Mouse (Mus musculus) myocyte (in vitro differentiated cells): Measurements from ENCODE around the gene Pcx. TPM values are rescaled to one million over a fixed set of nuclear protein-coding genes. Genes with fewer than 3 reads are reported as not detected.

Experiments
- H3K27me3 ChIP-seq: one replicate; pipeline ENCODE4 v1.6.1; 2011; ENCODE audit not compliant: control insufficient read depth, insufficient read depth, insufficient read length
- H3K36me3 ChIP-seq: one replicate; pipeline ENCODE4 v1.6.1; 2011; ENCODE audit not compliant: control insufficient read depth, insufficient read depth
- H3K4me2 ChIP-seq: one replicate; pipeline ENCODE4 v1.6.1; 2011; ENCODE audit warnings: low read depth, control low read depth
- H3K4me3 ChIP-seq: one replicate; pipeline ENCODE4 v1.5.1; 2011; ENCODE audit warnings: mild to moderate bottlenecking, control low read depth, moderate library complexity
- H3K79me2 ChIP-seq: one replicate; pipeline ENCODE4 v1.6.1; 2011; ENCODE audit not compliant: control insufficient read depth, insufficient read depth
- H3ac ChIP-seq: one replicate; pipeline ENCODE4 v1.6.1; 2011; ENCODE audit not compliant: control insufficient read depth, insufficient read length
- CEBPB ChIP-seq: IDR thresholded peaks from 2 replicates; pipeline ENCODE4 v1.6.1; 2011; ENCODE audit warnings: mild to moderate bottlenecking, moderate library complexity; ENCODE audit not compliant: poor library complexity, insufficient read depth, severe bottlenecking
- E2F4 ChIP-seq: IDR thresholded peaks from one replicate; pipeline ENCODE4 v1.6.1; 2011; ENCODE audit warnings: mild to moderate bottlenecking, control low read depth, moderate library complexity; ENCODE audit not compliant: insufficient read depth
- MAX ChIP-seq: IDR thresholded peaks from one replicate; pipeline ENCODE4 v1.6.1; 2011; ENCODE audit warnings: low read depth, mild to moderate bottlenecking, control low read depth
- MYOD1 ChIP-seq, 3 experiments: IDR thresholded peaks; one replicate each; pipeline ENCODE4 v1.6.1; 2011; ENCODE audit warnings: control low read depth in 2 of 3, low read depth in 2 of 3, mild to moderate bottlenecking in 2 of 3, moderate library complexity in 1 of 3; ENCODE audit not compliant: insufficient read length in 2 of 3, control insufficient read depth in 1 of 3
- MYOG ChIP-seq, 3 experiments: IDR thresholded peaks; one replicate each; pipeline ENCODE4 v1.6.1; 2011; ENCODE audit warnings: control low read depth in 2 of 3, low read depth in 2 of 3, mild to moderate bottlenecking in 2 of 3; ENCODE audit not compliant: insufficient read length in 2 of 3, control insufficient read depth in 1 of 3, insufficient read depth in 1 of 3
- POLR2A ChIP-seq: IDR thresholded peaks from one replicate; pipeline ENCODE4 v1.6.1; 2011; ENCODE audit warnings: low read depth, mild to moderate bottlenecking, control low read depth, moderate library complexity; ENCODE audit not compliant: insufficient read length
- POLR2AphosphoS2 ChIP-seq: IDR thresholded peaks from one replicate; pipeline ENCODE4 v1.6.1; 2011; ENCODE audit warnings: low read depth, control low read depth; ENCODE audit not compliant: insufficient read length
- REST ChIP-seq: IDR thresholded peaks from one replicate; pipeline ENCODE4 v1.6.1; 2011; ENCODE audit warnings: mild to moderate bottlenecking, control low read depth, moderate library complexity; ENCODE audit not compliant: insufficient read depth, insufficient read length
- SRF ChIP-seq: IDR thresholded peaks from one replicate; pipeline ENCODE4 v1.6.1; 2011; ENCODE audit warnings: low read depth; ENCODE audit not compliant: control insufficient read depth, insufficient read length
- TCF12 ChIP-seq: IDR thresholded peaks from one replicate; pipeline ENCODE4 v1.6.1; 2011; ENCODE audit warnings: mild to moderate bottlenecking, control low read depth; ENCODE audit not compliant: poor library complexity, insufficient read depth, severe bottlenecking
- TCF3 ChIP-seq: IDR thresholded peaks from one replicate; pipeline ENCODE4 v1.6.1; 2011; ENCODE audit warnings: low read depth, control low read depth; ENCODE audit not compliant: insufficient read length
- USF1 ChIP-seq: IDR thresholded peaks from one replicate; pipeline ENCODE4 v1.6.1; 2011; ENCODE audit warnings: low read depth, mild to moderate bottlenecking, control low read depth, moderate library complexity
- polyA plus RNA-seq: library from polyadenylated mRNA; unstranded; fragments of >200 nt; fragmentation: generic; extraction: Trizol; gene quantifications from one replicate; pipeline ENCODE4 v1.2.1, GENCODE M21; 2012; ENCODE audit warnings: missing spikeins

Pcx gene
- polyA plus RNA-seq = 16.3 TPM

DNA sequence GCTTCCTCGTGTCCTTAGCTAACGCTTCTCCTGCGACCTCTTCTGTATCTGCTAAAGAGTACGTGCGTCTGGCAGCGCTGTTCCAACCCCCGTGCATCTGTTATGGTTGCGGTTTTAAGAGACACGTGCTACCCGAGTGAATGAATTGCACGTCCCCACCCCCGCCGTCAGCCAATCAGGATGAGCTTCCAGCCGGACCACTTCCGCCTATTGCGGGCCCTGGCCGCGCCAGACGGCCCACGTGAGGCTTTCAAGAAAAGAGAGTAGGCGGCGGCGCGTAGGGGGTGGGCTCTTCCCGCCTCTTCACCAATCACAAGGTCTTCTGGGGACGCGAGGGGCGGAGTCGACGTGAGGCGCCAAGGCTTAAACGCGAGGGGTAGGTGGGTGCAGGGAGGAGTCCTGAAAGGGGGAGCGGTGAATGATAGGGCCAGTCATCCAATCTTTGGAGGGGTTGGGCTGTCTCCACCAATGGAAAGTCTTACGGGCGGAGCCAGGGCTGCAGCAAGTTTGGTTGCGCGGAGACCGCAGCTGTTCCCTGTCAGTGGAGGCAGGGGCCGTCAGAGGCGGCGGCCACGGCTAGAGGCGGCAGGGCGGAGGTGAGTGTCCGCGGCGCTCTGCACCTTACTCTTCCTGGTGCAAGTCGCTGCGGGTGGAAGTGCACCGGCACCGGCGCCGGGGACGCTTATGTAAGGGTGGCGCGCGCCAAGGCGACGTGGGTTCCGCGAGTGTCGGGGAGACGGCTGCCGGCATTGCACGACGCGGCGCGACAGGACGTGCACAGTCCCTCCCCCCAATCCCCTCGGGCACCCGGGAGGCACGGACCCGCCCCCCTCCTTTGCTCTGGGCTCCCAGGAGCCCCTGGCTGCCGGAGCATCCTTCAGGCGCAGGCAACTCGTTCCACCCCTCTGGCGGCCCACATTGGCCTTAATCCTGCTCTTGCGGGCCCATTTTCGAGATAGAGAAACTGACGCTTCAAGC is at the start of gene Pcx:
TSS of gene Pcx (plus strand) at position 487 of the 978 bp plus-strand sequence.
- peak; percentile 66 for TF ChIP-seq POLR2AphosphoS2
- peak; percentile 93 for TF ChIP-seq USF1
- no peak for TF ChIP-seq SRF
- peak; percentile 69 for TF ChIP-seq TCF3
- TF ChIP-seq E2F4 = peak; percentile 91
- TF ChIP-seq MYOD1 (IDR thresholded peaks at IDR 0.05; ENCODE audit: control insufficient read depth in 1 of 3, insufficient read length in 2 of 3, low read depth in 2 of 3) = peak; percentile 19 to 96 (median 96)
- TF ChIP-seq MYOG (IDR thresholded peaks at IDR 0.05; ENCODE audit: control insufficient read depth in 1 of 3, insufficient read depth in 1 of 3, insufficient read length in 2 of 3, low read depth in 2 of 3) = peak; percentile 20 to 97 (median 97)
- TF ChIP-seq REST = no peak
- TF ChIP-seq TCF12 = peak; percentile 40
- peak; percentile 83 for TF ChIP-seq POLR2A
- peak; percentile 64 for TF ChIP-seq MAX
- TF ChIP-seq CEBPB = no peak
- no peaks in the 10 kb centered on the region for H3K36me3 ChIP-seq
- H3K4me2 ChIP-seq = peak within 1 kb of the TSS; percentile 85
- H3K4me3 ChIP-seq = peak within 1 kb of the TSS; percentile 20
- no peaks in the 10 kb centered on the region for H3K79me2 ChIP-seq
- no peaks in the 10 kb centered on the region for H3K27me3 ChIP-seq
- no peak within 1 kb of the TSS for H3ac ChIP-seq

- no peaks in the 10 kb centered on the region for H3K36me3 ChIP-seq
- no peak for TF ChIP-seq MAX
- 0 out of 2 replicates have a peak, but pooled peaks have one; percentile 26 for TF ChIP-seq CEBPB
- no peak overlapping the region for H3ac ChIP-seq
- no peaks in the 10 kb centered on the region for H3K27me3 ChIP-seq
- no peak overlapping the region for H3K4me2 ChIP-seq
- H3K4me3 ChIP-seq = no peak overlapping the region
- H3K79me2 ChIP-seq = no peaks in the 10 kb centered on the region
Measured at GRCm38 (mm10) chr19:4461981-4462380, 48.3 kb upstream of the Pcx start.

GRCm38 (mm10) chr19:4464666-4465065 is 45.6 kb upstream of the Pcx start:
- TF ChIP-seq USF1 (no peak), TCF12 (no peak), E2F4 (no peak), POLR2A (no peak), MYOD1 (IDR thresholded peaks at IDR 0.05; ENCODE audit: control insufficient read depth in 1 of 3, insufficient read length in 2 of 3, low read depth in 2 of 3) (no peak), MAX (no peak), REST (no peak), CEBPB (no peak), POLR2AphosphoS2 (no peak)
- no peaks in the 10 kb centered on the region for H3K36me3 ChIP-seq
- no peak overlapping the region for H3ac ChIP-seq
- no peak overlapping the region for H3K4me2 ChIP-seq
- H3K27me3 ChIP-seq = no peaks in the 10 kb centered on the region
- H3K79me2 ChIP-seq = no peaks in the 10 kb centered on the region
- no peak overlapping the region for H3K4me3 ChIP-seq

DNA sequence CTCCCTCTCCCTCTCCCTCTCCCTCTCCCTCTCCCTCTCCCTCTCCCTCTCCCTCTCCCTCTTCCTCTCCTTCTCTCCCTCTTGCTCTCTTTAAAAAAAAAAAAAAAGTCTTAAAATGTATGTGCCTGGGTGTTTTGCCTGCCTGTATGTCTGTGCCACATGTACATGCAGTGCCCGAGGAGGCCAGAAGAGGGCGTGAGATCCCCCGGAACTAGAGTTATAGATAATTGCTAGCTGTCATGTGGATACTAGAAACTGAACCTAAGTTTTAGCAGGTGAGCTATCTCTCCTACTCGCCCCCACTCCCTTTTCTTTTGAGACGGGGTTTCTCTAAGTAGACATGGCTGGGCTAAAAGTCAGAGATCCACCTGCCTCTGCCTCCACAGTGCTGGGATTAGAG is 41.9 kb upstream of the Pcx start:
- H3K36me3 ChIP-seq = no peaks in the 10 kb centered on the region
- H3K4me2 ChIP-seq = no peak overlapping the region
- no peak overlapping the region for H3K4me3 ChIP-seq
- no peak for TF ChIP-seq USF1
- TF ChIP-seq MYOG (IDR thresholded peaks at IDR 0.05; ENCODE audit: control insufficient read depth in 1 of 3, insufficient read depth in 1 of 3, insufficient read length in 2 of 3, low read depth in 2 of 3) = no peak
- no peak for TF ChIP-seq SRF
- no peak for TF ChIP-seq POLR2AphosphoS2
- H3K27me3 ChIP-seq = no peaks in the 10 kb centered on the region
- H3ac ChIP-seq = no peak overlapping the region
- no peaks in the 10 kb centered on the region for H3K79me2 ChIP-seq

DNA sequence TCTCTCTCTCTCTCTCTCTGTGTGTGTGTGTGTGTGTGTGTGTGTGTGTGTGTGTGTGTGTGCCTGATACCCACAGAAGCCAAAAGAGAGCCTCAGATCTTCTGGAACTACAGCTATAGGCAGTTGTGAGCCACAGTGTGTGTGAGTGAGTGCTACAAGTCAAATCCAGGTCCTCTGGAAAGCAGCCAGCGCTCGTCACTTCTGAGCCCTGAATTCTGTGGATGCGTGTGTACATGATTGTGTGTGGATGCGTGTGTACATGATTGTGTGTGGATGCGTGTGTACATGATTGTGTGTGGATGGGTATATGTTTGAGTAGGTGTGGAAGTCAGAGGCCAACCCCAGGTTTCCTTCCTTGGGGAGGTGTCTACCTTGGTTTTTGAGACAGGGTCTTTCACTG is 36.7 kb upstream of the Pcx start:
- no peaks in the 10 kb centered on the region for H3K27me3 ChIP-seq
- no peak overlapping the region for H3K4me2 ChIP-seq
- H3K36me3 ChIP-seq = no peaks in the 10 kb centered on the region
- no peaks in the 10 kb centered on the region for H3K79me2 ChIP-seq
- H3K4me3 ChIP-seq = no peak overlapping the region
- H3ac ChIP-seq = no peak overlapping the region
- TF ChIP-seq POLR2AphosphoS2 (no peak), E2F4 (no peak), MYOG (IDR thresholded peaks at IDR 0.05; ENCODE audit: control insufficient read depth in 1 of 3, insufficient read depth in 1 of 3, insufficient read length in 2 of 3, low read depth in 2 of 3) (no peak)
